Mouse (Mus musculus) fat pad, adult 2 months (tissue): ENCODE measurements around the gene Klhl10.

ENCODE experiments used
- DNase-seq: peaks from one replicate; pipeline ENCODE4 v3.0.0-alpha.2; 2011; ENCODE audit warnings: low read depth, low spot score; ENCODE audit errors: extremely low read depth

Klhl10 gene

GRCm38 (mm10) chr11:100457711-100458110 is 16.0 kb downstream of the Klhl10 start:
- no peak for DNase-seq

GRCm38 (mm10) chr11:100462699-100463098 is 21.0 kb downstream of the Klhl10 start:
- no peak for DNase-seq

GRCm38 (mm10) chr11:100465229-100465792 is 23.6 kb downstream of the Klhl10 start:
- no peak for DNase-seq

GRCm38 (mm10) chr11:100465833-100466232 is 24.1 kb downstream of the Klhl10 start:
- no peak for DNase-seq

GRCm38 (mm10) chr11:100471352-100472196 is 29.9 kb downstream of the Klhl10 start:
- DNase-seq = no peak

GRCm38 (mm10) chr11:100472197-100472934 is 30.6 kb downstream of the Klhl10 start, which contains the start of gene Klhl11:
Gene Klhl11, minus strand, starts transcription at chr11:100472741.
- DNase-seq = no peak

GRCm38 (mm10) chr11:100472935-100473295 is 31.2 kb downstream of the Klhl10 start:
- DNase-seq = no peak

GRCm38 (mm10) chr11:100476281-100476680 is 34.6 kb downstream of the Klhl10 start:
- no peak for DNase-seq

- DNase-seq = no peak
Observed at GRCm38 (mm10) chr11:100479152-100479551, 37.4 kb downstream of the Klhl10 start.

GRCm38 (mm10) chr11:100484461-100484860 is 42.7 kb downstream of the Klhl10 start:
- no peak for DNase-seq

GRCm38 (mm10) chr11:100485801-100486538 is 44.3 kb downstream of the Klhl10 start:
- no peak for DNase-seq

GRCm38 (mm10) chr11:100490951-100491350 is 49.2 kb downstream of the Klhl10 start:
- DNase-seq = no peak

GRCm38 (mm10) chr11:100493771-100494170 is 52.1 kb downstream of the Klhl10 start:
- DNase-seq = no peak

GRCm38 (mm10) chr11:100500241-100500640 is 58.5 kb downstream of the Klhl10 start:
- no peak for DNase-seq

GRCm38 (mm10) chr11:100500651-100501050 is 58.9 kb downstream of the Klhl10 start:
- no peak for DNase-seq

GRCm38 (mm10) chr11:100501321-100501720 is 59.6 kb downstream of the Klhl10 start:
- DNase-seq = no peak

GRCm38 (mm10) chr11:100504990-100505660 is 63.4 kb downstream of the Klhl10 start:
- peak; percentile 99 for DNase-seq

- peak; percentile 81 for DNase-seq
Observed at GRCm38 (mm10) chr11:100505997-100506396, 64.3 kb downstream of the Klhl10 start.
